Mouse (Mus musculus) neural tube, embryonic 14.5 days (tissue): ENCODE measurements around the gene Alyref. TPM values are rescaled to one million over a fixed set of nuclear protein-coding genes. Genes with fewer than 3 reads are reported as not detected.
A peak's percentile ranks its signal among the peaks of the same experiment; 100 is the strongest.

Source experiments
- ATAC-seq: fragments of 200-750 bp; cut with Nextera tagmentation; 2 replicates; pipeline ENCODE4 v1.8.0; 2017; ENCODE audit warnings: low read depth, mild to moderate bottlenecking, moderate TSS enrichment, moderate library complexity
- H3K27ac ChIP-seq: fragments of 300-500 bp; sonication (generic); 2 replicates; pipeline ENCODE4 v1.5.1; 2014; ENCODE audit warnings: low read depth, mild to moderate bottlenecking, control low read depth, low read length, moderate library complexity, mixed read lengths
- H3K27me3 ChIP-seq: fragments of 300-500 bp; sonication (generic); 2 replicates; pipeline ENCODE4 v1.6.1; 2014; ENCODE audit warnings: low read length; ENCODE audit not compliant: control insufficient read depth, insufficient read depth
- H3K36me3 ChIP-seq: fragments of 300-500 bp; sonication (generic); 2 replicates; pipeline ENCODE4 v1.6.1; 2014; ENCODE audit warnings: low read length, mixed read lengths; ENCODE audit not compliant: control insufficient read depth, insufficient read depth
- H3K4me1 ChIP-seq: fragments of 300-500 bp; sonication (generic); 2 replicates; pipeline ENCODE4 v1.6.1; 2014; ENCODE audit warnings: low read length; ENCODE audit not compliant: control insufficient read depth, insufficient read depth
- H3K4me2 ChIP-seq: fragments of 300-500 bp; sonication (generic); 2 replicates; pipeline ENCODE4 v1.6.1; 2014; ENCODE audit warnings: mild to moderate bottlenecking, low read depth, low read length, control low read depth
- H3K4me3 ChIP-seq: fragments of 300-500 bp; sonication (generic); 2 replicates; pipeline ENCODE4 v1.5.1; 2014; ENCODE audit warnings: low read depth, low read length, control low read depth, mixed read lengths
- H3K9ac ChIP-seq: fragments of 300-500 bp; sonication (generic); replicated peaks from 2 replicates; pipeline ENCODE4 v1.6.1; 2014; ENCODE audit warnings: low read depth, mild to moderate bottlenecking, control low read depth, low read length, mixed read lengths
- H3K9me3 ChIP-seq: fragments of 300-500 bp; sonication (generic); 2 replicates; pipeline ENCODE4 v1.6.1; 2016; ENCODE audit warnings: low read length; ENCODE audit not compliant: control insufficient read depth
- WGBS: fragments of 180-500 bp; shearing (Covaris S2); extraction: QIAGEN DNeasy Blood & Tissue Kit; methylation state at CpG from one replicate; pipeline ENCODE4 v1.1.7; 2014; 5-methylcytosine and 5-hydroxymethylcytosine counted together
- polyA plus RNA-seq: library from polyadenylated mRNA; unstranded; fragments of >200 nt; fragmentation: Nextera tagmentation; extraction: Ambion mirVana; gene quantifications from 2 replicates; pipeline ENCODE4 v1.2.1, GENCODE M21; 2014

Alyref gene
- polyA plus RNA-seq, 1 experiment from 2014 or later = 191 TPM

GRCm38 (mm10) chr11:120632559-120633519, 34.7 kb upstream of the Alyref start:
- Histone ChIP-seq H3K36me3 (0 out of 2 replicates have a peak, but pooled peaks cover 5% of the 10 kb centered on the region), H3K4me3 (peak overlapping the region; percentile 88), H3K27ac (peak overlapping the region; percentile 87), H3K27me3 (no peaks in the 10 kb centered on the region), H3K9me3 (no peaks in the 10 kb centered on the region), H3K4me2 (peak overlapping the region; percentile 97), H3K4me1 (peaks cover 15% of the 10 kb centered on the region), H3K9ac (peak overlapping the region; percentile 93)
- peak; percentile 83 for ATAC-seq
- under 1% methylated on average over 55 of the region's 116 CpGs for WGBS

DNA sequence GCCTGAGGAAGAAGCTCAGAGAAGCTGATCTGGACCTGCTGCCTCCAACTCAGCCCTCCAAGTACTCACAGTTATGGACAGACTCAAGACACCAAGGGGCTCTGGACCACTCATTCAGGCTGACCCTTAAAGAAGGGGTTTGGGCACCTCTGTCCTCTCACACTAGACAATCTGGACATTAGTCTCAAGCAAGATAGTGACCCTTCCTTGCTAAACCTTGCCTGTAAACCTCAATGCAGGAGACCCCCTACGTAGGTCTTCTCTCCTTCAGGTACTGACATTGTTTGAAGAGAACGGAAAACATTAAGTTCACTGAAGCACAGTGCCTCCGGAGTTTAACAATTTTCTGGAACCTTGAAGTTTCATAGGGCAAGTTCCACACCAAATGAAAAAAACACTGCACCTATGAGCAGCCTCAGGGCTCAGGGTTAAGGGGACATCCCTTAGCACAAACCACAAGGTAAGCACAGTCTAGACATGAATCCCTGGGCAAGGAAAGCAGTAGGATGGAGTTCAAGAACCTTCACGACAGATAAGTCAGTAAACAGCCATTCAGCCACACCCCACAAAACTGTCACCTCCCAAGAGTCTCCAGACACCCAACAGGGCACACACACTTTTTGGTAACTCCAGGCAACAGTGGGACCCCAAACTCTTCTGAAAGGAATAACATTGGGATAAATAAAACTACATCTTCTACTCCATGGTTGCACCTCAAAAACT, 33.7 kb upstream of the Alyref start:
- peak overlapping the region; percentile 88 for H3K4me3 ChIP-seq
- no peaks in the 10 kb centered on the region for H3K9me3 ChIP-seq
- H3K4me2 ChIP-seq = peak overlapping the region; percentile 97
- no peaks in the 10 kb centered on the region for H3K27me3 ChIP-seq
- H3K27ac ChIP-seq = no peak overlapping the region
- ATAC-seq = no peak
- 61% methylated on average over 4 of the region's 4 CpGs for WGBS
- H3K4me1 ChIP-seq = peaks cover 15% of the 10 kb centered on the region
- peak overlapping the region; percentile 93 for H3K9ac ChIP-seq
- H3K36me3 ChIP-seq = 0 out of 2 replicates have a peak, but pooled peaks cover 11% of the 10 kb centered on the region

DNA sequence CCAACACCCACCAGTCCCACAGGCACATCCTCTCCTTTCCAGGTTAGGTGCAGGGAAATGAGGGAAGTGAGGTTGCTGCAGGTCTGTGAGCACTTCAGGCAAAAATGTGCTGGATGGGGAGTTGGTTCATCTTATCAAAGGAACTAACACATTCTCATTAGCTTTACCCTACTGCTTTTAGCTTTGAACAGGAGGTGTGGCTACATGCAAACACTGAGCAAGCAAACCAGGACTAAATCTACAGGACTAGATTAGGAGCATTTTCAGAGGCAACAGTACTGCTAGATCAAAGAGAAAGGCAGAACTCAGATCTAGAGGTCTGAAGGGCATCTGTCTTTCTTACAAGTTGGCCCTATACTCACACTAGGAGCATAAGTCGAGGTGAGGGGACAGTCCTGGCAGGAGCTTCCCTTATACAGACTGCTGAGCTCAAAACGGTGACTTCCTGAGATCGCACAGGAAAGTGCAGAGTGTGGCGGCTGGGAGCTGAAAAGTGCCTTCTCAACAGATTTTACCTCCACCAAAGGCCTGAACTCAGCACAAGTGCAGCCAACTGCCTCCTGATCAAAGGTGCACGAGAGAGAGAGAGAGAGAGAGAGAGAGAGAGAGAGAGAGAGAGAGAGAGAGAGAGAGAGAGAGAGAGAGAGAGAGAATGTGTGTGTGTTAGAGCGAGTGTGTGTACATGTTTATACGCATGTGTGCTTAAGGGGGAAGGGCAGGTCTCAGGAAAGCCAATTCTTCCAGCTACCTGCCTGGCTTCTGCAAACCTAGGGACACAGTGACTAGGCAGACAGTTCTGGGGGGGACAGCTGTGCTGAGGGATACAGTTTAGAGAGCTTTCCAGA, 32.9 kb upstream of the Alyref start:
- no peaks in the 10 kb centered on the region for H3K9me3 ChIP-seq
- no peak for ATAC-seq
- H3K4me3 ChIP-seq = peak overlapping the region; percentile 88; the same call in 1 of the 2 replicates
- H3K36me3 ChIP-seq = 0 out of 2 replicates have a peak, but pooled peaks cover 11% of the 10 kb centered on the region
- H3K27ac ChIP-seq = no peak overlapping the region; the same call in 1 of the 2 replicates
- H3K27me3 ChIP-seq = no peaks in the 10 kb centered on the region
- 51% methylated on average over 7 of the region's 7 CpGs for WGBS
- peaks cover 15% of the 10 kb centered on the region for H3K4me1 ChIP-seq
- H3K9ac ChIP-seq = no peak overlapping the region
- H3K4me2 ChIP-seq = peak overlapping the region; percentile 97; the same call in 1 of the 2 replicates

DNA sequence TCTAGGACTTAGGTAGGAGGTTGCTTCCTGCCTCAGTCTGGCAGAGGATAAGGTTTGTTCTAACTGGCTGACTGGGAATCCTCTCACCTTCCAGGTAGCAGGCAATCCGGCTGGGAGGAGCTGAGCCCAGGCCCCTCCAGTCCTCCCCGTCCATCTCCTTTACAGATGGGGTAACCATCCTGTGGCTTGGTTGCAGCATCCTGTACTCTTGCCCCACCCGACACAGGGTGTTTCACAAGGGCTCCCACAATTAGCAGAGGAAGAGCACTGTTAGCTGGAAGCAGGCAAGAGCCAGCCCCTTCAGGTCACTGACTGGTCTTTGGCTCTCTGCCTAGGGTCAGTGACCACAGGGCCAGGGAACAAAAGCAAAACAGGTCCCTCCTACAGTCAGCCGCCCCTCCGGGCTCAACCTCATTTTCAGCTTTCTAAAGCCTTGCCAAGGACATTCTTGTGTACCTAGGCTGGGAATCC, 32.3 kb upstream of the Alyref start:
- Histone ChIP-seq H3K4me3 (no peak overlapping the region), H3K9me3 (no peaks in the 10 kb centered on the region), H3K36me3 (0 out of 2 replicates have a peak, but pooled peaks cover 11% of the 10 kb centered on the region), H3K4me1 (peaks cover 16% of the 10 kb centered on the region), H3K9ac (peak overlapping the region; percentile 29), H3K27me3 (no peaks in the 10 kb centered on the region), H3K27ac (no peak overlapping the region; the same call in 1 of the 2 replicates), H3K4me2 (no peak overlapping the region; the same call in 1 of the 2 replicates)
- 56% methylated on average over 5 of the region's 5 CpGs for WGBS
- ATAC-seq = no peak

- WGBS = 50% methylated on average over 7 of the region's 7 CpGs
- Histone ChIP-seq H3K4me3 (no peak overlapping the region), H3K9ac (peak overlapping the region; percentile 29; the same call in 1 of the 2 replicates), H3K4me1 (peaks cover 20% of the 10 kb centered on the region), H3K27me3 (no peaks in the 10 kb centered on the region), H3K4me2 (no peak overlapping the region), H3K9me3 (no peaks in the 10 kb centered on the region), H3K36me3 (0 out of 2 replicates have a peak, but pooled peaks cover 11% of the 10 kb centered on the region), H3K27ac (no peak overlapping the region)
- ATAC-seq = no peak
These were observed 31.7 kb upstream of the Alyref start for GRCm38 (mm10) chr11:120629911-120630310.

- H3K4me3 ChIP-seq = no peak overlapping the region
- no peak overlapping the region for H3K4me2 ChIP-seq
- 80% methylated on average over 23 of the region's 23 CpGs for WGBS
These were observed 31.2 kb upstream of the Alyref start for GRCm38 (mm10) chr11:120629341-120629730.

DNA sequence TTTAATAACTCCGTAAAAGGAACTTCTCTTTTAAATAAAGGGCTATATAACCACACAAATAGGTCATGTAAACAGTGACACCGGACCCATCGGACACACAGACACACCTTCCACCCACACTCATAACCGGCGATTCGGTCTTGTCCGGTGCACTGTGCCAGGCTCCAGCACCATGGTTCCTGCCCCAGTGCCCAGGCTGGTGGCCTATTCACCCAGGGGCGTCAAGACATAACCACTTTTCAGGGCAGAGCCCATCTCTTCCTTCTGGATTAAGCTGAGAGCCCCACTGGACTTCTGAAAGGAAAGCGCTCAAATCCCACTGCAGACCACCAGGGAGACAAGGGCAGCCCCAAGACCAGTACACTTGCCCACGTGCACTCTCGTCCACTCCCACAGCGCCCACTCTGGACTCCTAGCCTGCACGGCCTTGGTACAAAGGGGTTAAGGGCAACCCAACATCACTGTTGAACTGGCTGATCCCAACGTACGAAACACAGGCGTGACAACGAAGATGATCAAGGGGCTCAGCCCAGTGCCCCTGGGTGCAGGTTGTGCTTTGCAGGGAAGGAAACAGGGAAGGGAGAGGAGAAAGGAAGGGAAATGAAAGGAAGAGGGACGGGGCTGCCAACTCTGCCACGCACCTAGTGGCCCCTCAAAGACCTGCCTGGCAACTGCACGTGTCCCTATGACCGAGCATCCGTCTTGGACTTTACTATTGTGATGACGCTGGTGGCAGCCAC, 30.6 kb upstream of the Alyref start:
- Histone ChIP-seq H3K9me3 (no peaks in the 10 kb centered on the region), H3K9ac (no peak overlapping the region), H3K4me2 (no peak overlapping the region), H3K27ac (no peak overlapping the region), H3K36me3 (0 out of 2 replicates have a peak, but pooled peaks cover 11% of the 10 kb centered on the region), H3K4me3 (no peak overlapping the region), H3K27me3 (no peaks in the 10 kb centered on the region), H3K4me1 (peaks cover 26% of the 10 kb centered on the region)
- 95% methylated on average over 23 of the region's 23 CpGs for WGBS
- ATAC-seq = no peak

More at GRCm38 (mm10) chr11:120629341-120629730, 31.2 kb upstream of the Alyref start:
- H3K36me3 ChIP-seq = 0 out of 2 replicates have a peak, but pooled peaks cover 11% of the 10 kb centered on the region
- no peaks in the 10 kb centered on the region for H3K27me3 ChIP-seq
- H3K9me3 ChIP-seq = no peaks in the 10 kb centered on the region
- no peak overlapping the region for H3K9ac ChIP-seq
- H3K4me1 ChIP-seq = peaks cover 20% of the 10 kb centered on the region
- H3K27ac ChIP-seq = no peak overlapping the region
- ATAC-seq = no peak
